17 mouse cellular contexts compared by ENCODE assay signal in genomic region chr1:84628244-84628643, GRCm38 (mm10).
"Had no signal": no experiment of that assay in that cellular context is flagged by ENCODE, and none has a peak within 500 bp of the region (broad histone marks: within the 10 kb centered on the region; RNA-seq: fewer than 3 reads in every experiment).

No protein-coding gene starts in this region.

- DNase-seq: gastrocnemius, adult 2 months; gastrocnemius, postnatal 10 days; gastrocnemius, postnatal 25 days; heart, adult 18-20 months; heart, postnatal 10 days; heart, postnatal 4 days; kidney, adult 18-20 months; kidney, adult 8-10 months; kidney, postnatal 10 days; kidney, postnatal 25 days; kidney, postnatal 4 days; liver; liver, embryonic 13.5 days had no signal

- ATAC-seq: hindbrain, embryonic 16.5 days; inflammation-experienced regulatory T-cells, adult 6 months; intestine, embryonic 15.5 days; intestine, postnatal 0 days had no signal
